Comparison of ENCODE assay signal across 16 mouse cellular contexts in the genomic region with DNA sequence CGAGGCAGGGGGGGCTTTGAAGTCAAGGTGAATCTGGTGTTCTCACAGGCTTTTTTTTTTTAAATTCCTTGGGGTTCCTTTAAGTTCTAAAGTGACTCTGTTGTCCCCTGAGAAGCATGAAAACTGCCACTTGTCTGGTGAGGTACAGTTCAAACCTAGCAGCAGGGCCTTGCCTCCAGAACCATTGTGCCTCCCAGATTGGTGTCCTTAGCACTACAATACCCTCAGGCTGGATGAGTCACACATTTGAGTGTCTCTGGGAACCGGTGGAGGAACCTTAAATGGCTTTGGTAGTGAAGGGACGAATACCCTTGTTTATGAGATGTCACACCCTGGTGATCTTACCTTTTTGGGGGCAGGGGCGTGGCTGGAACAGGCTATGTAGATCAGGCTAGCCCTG. TPM values are rescaled to one million over a fixed set of nuclear protein-coding genes. Genes with fewer than 3 reads are reported as not detected.
"Had no signal": no experiment of that assay in that cellular context is flagged by ENCODE, and none has a peak within 500 bp of the region (broad histone marks: within the 10 kb centered on the region; RNA-seq: fewer than 3 reads in every experiment).

No protein-coding gene starts in this region.

- H3K4me2 ChIP-seq: liver, embryonic 13.5 days; neural tube, embryonic 15.5 days had no signal

- H3K9me3 ChIP-seq: limb, embryonic 10.5 days; liver, embryonic 13.5 days; midbrain, embryonic 10.5 days; neural tube, embryonic 15.5 days had no signal

- ATAC-seq: liver, postnatal 0 days had no signal

- H3K27me3 ChIP-seq: liver, embryonic 13.5 days; neural tube, embryonic 15.5 days had no signal

- H3K9ac ChIP-seq: liver, embryonic 13.5 days; liver, postnatal 0 days; neural tube, embryonic 15.5 days had no signal

- H3K36me3 ChIP-seq: limb, embryonic 10.5 days; liver, embryonic 13.5 days; midbrain, embryonic 10.5 days; neural tube, embryonic 15.5 days had no signal

- H3K27ac ChIP-seq: kidney, postnatal 0 days; limb, embryonic 10.5 days; liver, embryonic 13.5 days; midbrain, embryonic 10.5 days; neural tube, embryonic 15.5 days had no signal

- DNase-seq: kidney, adult 11 months; kidney, adult 9 months; kidney, postnatal 4 days; liver, embryonic 13.5 days; liver, postnatal 0 days; lung, postnatal 36 days; midbrain, embryonic 14.5 days; spleen, adult 18-20 months; thymus, adult 18-20 months; thymus, postnatal 14 days had no signal

- H3K4me3 ChIP-seq: limb, embryonic 10.5 days; liver, embryonic 13.5 days; midbrain, embryonic 10.5 days; myocyte; neural tube, embryonic 15.5 days had no signal

RNA-seq across cellular contexts. Expression of a gene that starts 55.1 kb away (rescaled TPM):
- total RNA-seq: megakaryocyte progenitor cell, adult 5-6 weeks had no signal
